Mouse (Mus musculus) heart, embryonic 12.5 days (tissue): ENCODE measurements around the gene AC124502.3. TPM values are rescaled to one million over a fixed set of nuclear protein-coding genes. Genes with fewer than 3 reads are reported as not detected.

Source experiments
- ATAC-seq: fragments of 200-750 bp; cut with Nextera tagmentation; 2 replicates; pipeline ENCODE4 v1.8.0; 2017; ENCODE audit warnings: moderate TSS enrichment, moderate library complexity; ENCODE audit not compliant: insufficient number of reproducible peaks, low FRiP score
- H3K27ac ChIP-seq: fragments of 300-500 bp; sonication (generic); 2 replicates; pipeline ENCODE4 v1.5.1; 2016; ENCODE audit warnings: mild to moderate bottlenecking, moderate library complexity; ENCODE audit not compliant: poor library complexity, severe bottlenecking
- H3K27me3 ChIP-seq: fragments of 300-500 bp; sonication (generic); replicated peaks from 2 replicates; pipeline ENCODE4 v1.6.1; 2016; ENCODE audit warnings: mild to moderate bottlenecking, moderate library complexity
- H3K36me3 ChIP-seq: fragments of 300-500 bp; sonication (generic); 2 replicates; pipeline ENCODE4 v1.6.1; 2016; ENCODE audit warnings: mild to moderate bottlenecking, moderate library complexity
- H3K4me1 ChIP-seq: fragments of 300-500 bp; sonication (generic); replicated peaks from 2 replicates; pipeline ENCODE4 v1.6.1; 2016; ENCODE audit warnings: mild to moderate bottlenecking
- H3K4me2 ChIP-seq: fragments of 300-500 bp; sonication (generic); 2 replicates; pipeline ENCODE4 v1.6.1; 2016; ENCODE audit warnings: mild to moderate bottlenecking, moderate library complexity
- H3K4me3 ChIP-seq: fragments of 300-500 bp; sonication (generic); 2 replicates; pipeline ENCODE4 v1.5.1; 2016; ENCODE audit warnings: mild to moderate bottlenecking
- H3K9ac ChIP-seq: fragments of 300-500 bp; sonication (generic); 2 replicates; pipeline ENCODE4 v1.6.1; 2016; ENCODE audit warnings: mild to moderate bottlenecking, moderate library complexity
- H3K9me3 ChIP-seq: fragments of 300-500 bp; sonication (generic); replicated peaks from 2 replicates; pipeline ENCODE4 v1.6.1; 2016; ENCODE audit warnings: mild to moderate bottlenecking, moderate library complexity
- WGBS: fragments of 180-500 bp; shearing (Covaris S2); methylation state at CpG from one replicate; pipeline ENCODE4 v1.1.7; 2016; 5-methylcytosine and 5-hydroxymethylcytosine counted together
- polyA plus RNA-seq: library from polyadenylated mRNA; unstranded; fragments of >200 nt; fragmentation: Nextera tagmentation; extraction: Ambion mirVana; gene quantifications from 2 replicates; pipeline ENCODE4 v1.2.1, GENCODE M21; 2016

Gene AC124502.3
- polyA plus RNA-seq, 1 experiment from 2014 or later, result 1.6 TPM

DNA sequence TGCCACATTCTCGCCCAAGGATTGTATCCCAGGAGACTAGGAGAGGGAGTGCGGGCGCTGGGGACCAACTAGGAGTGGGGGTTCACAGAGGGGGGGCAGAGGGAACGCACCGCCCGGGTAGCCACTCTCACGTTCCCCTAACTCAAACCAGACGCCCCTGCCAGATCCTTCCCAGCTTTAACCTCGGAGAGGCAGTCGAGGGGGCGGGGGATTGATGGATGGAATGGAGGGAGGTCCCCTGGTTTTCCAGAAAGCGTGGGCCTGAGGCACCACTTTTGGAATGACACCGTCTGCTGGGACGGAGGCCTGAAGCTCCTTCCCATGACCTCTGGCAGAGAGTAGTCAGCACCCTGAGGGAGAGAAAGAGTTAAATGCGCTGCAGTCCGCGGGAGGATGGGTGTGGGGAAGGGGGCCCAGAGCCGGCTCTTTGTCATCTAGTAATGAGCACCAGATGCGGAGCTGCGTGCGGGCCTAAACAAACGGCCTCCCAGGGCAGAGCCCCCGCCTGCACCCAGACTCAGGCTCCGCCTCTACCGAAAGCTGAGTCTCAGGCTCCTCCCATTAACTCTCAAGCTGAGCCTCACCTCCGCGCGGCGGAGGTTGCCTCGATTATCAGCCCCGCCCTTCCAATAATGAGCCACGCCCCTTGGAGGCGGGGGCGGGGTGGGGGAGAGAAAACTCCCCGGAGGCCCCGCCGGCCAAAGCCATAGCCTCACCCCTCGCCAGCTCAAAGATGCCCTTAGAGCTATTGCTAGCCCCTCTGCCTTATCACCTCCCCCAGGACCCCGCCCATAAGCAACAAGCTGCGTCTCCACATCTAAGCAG lies 33.1 kb downstream of the AC124502.3 start:
- Histone ChIP-seq H3K4me2 (peak overlapping the region; percentile 96), H3K9ac (peak overlapping the region; percentile 27), H3K4me3 (peak overlapping the region; percentile 48), H3K4me1 (peaks cover 57% of the 10 kb centered on the region), H3K27ac (peak overlapping the region; percentile 59), H3K27me3 (peaks cover 33% of the 10 kb centered on the region), H3K36me3 (no peaks in the 10 kb centered on the region), H3K9me3 (no peaks in the 10 kb centered on the region)
- peak; percentile 79 for ATAC-seq
- WGBS, result under 1% methylated on average over 40 of the region's 40 CpGs

DNA sequence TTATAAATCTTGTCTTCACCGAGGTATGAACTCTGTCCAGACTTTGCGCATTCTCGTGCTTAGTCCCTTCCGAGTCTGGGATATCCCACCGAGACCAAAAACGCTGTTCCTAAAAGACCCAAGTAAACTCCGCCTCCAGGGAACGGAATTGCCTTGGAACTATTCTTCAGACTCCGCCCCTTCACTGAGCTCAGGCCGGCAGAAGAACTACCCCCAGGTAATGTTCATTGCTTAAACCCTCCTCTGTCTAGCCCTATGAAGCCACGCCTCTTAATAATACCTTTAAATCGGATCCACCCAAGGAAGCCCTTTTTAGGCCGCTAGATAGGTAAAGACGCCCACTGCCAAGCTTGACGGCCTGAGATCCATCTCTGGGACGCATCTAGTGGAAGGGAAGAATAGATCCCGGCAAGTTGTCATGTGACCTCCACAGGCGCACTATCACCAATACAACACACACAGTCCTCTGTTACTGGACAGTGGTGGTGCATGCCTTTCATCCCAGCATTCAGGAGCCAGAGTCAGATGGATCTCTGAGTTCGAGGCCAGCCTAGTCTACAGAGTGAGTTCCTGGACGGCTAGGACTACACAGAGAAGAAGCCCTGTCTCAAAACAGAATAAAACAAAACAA lies 33.8 kb downstream of the AC124502.3 start:
- Histone ChIP-seq H3K4me2 (peak overlapping the region; percentile 96), H3K9ac (peak overlapping the region; percentile 27; the same call in 1 of the 2 replicates), H3K9me3 (no peaks in the 10 kb centered on the region), H3K27me3 (peaks cover 33% of the 10 kb centered on the region), H3K36me3 (no peaks in the 10 kb centered on the region), H3K4me1 (peaks cover 49% of the 10 kb centered on the region), H3K4me3 (peak overlapping the region; percentile 48), H3K27ac (peak overlapping the region; percentile 46)
- WGBS, result 2% methylated on average over 20 of the region's 20 CpGs
- ATAC-seq, result peak; percentile 10; the same call in 1 of the 2 replicates

DNA sequence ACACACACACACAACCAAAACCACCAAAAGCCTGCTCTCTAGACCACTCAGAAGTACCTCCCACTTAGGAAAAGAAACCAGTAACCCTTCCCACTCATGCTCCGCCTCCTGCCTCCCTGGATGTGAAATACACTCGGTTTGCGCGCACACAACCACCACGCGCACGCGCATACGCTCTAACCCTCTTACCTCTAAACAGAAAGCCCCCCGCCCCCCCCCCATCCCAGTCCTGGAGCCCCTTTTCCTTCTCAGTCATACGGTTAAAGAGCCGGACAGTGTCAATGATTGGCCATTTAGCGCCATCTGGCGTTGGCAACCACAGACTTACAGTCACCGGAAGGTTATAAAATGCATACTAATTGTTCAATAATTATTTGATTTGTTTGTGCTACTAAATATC lies 34.3 kb downstream of the AC124502.3 start:
- H3K9ac ChIP-seq, result no peak overlapping the region
- H3K36me3 ChIP-seq, result no peaks in the 10 kb centered on the region
- H3K9me3 ChIP-seq, result no peaks in the 10 kb centered on the region
- H3K4me1 ChIP-seq, result peaks cover 45% of the 10 kb centered on the region
- H3K4me3 ChIP-seq, result peak overlapping the region; percentile 48
- ATAC-seq, result no peak
- 0 out of 2 replicates have a peak overlapping the region, but pooled peaks have one; percentile 18 for H3K27ac ChIP-seq
- peak overlapping the region; percentile 96 for H3K4me2 ChIP-seq
- peaks cover 33% of the 10 kb centered on the region for H3K27me3 ChIP-seq
- 2% methylated on average over 15 of the region's 15 CpGs for WGBS

DNA sequence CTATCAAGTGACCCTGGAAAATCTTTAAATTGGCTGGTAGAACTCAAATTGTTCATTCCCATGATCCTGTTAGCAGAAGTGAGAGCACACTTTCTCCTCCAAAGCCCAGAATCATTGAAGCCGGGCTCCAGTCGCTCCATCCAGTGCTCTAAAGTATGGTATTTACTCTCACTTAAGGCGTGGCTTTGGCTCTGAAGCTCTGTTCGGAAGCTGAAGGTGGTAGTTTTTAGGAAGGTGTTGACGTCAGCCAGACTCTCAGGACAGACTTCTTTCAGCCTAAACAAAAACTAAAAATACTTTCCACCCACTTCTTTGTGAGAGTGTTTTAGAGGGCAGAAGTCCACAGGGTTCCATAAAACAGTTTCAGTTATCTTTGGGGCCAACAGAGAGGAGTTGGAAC lies 34.8 kb downstream of the AC124502.3 start:
- WGBS, result 33% methylated on average over 5 of the region's 5 CpGs
- ATAC-seq, result no peak
- Histone ChIP-seq H3K9me3 (no peaks in the 10 kb centered on the region), H3K4me3 (no peak overlapping the region), H3K9ac (no peak overlapping the region), H3K4me2 (no peak overlapping the region), H3K4me1 (peaks cover 40% of the 10 kb centered on the region), H3K27ac (no peak overlapping the region), H3K36me3 (no peaks in the 10 kb centered on the region), H3K27me3 (peaks cover 32% of the 10 kb centered on the region)

DNA sequence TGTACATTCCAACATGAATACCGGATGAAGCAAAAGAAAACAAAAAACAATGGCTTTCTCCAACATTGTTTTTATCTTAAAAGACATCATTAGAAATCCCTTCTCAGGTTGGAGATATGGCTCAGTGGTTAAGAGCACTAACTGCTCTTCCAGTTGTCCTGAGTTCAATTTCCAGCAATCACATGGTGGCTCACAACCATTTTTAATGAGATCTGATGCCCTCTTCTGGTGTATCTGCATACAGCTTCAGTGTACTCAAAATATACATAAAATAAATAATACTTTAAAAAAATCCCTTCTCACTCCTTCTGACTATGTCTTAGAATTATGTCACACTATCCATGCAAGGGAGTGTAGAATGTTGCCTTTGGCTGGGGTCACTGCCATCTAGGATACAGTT lies 40.6 kb downstream of the AC124502.3 start:
- no peak overlapping the region for H3K4me3 ChIP-seq
- no peak overlapping the region for H3K9ac ChIP-seq
- H3K4me2 ChIP-seq, result no peak overlapping the region
- no peak overlapping the region for H3K27ac ChIP-seq
- peaks cover 53% of the 10 kb centered on the region for H3K27me3 ChIP-seq
- no peaks in the 10 kb centered on the region for H3K4me1 ChIP-seq
- H3K9me3 ChIP-seq, result no peaks in the 10 kb centered on the region
- H3K36me3 ChIP-seq, result no peaks in the 10 kb centered on the region
- WGBS, result 84% methylated on average over 1 of the region's 1 CpGs
- no peak for ATAC-seq

DNA sequence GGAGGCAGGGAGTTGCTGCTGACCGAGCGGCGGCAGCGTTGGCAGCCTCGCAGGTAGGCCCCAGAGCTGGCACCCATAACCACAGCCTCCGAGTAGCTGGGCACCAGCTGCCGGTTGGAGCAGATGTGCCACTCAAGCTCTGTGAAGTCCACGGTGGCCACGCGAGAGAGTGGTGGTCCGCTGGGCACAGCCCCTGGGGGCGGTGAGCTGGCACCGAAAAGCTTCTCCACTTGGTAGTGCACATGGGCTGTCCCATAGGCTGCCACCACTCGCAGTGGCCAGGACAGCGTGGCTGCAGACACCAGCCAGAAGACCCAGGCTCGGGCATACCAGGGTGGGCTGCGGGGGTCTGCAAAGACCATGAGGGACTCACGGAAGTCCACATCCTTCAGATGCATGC lies 43.3 kb downstream of the AC124502.3 start:
- no peak for ATAC-seq
- H3K4me3 ChIP-seq, result no peak overlapping the region
- 52% methylated on average over 18 of the region's 18 CpGs for WGBS

DNA sequence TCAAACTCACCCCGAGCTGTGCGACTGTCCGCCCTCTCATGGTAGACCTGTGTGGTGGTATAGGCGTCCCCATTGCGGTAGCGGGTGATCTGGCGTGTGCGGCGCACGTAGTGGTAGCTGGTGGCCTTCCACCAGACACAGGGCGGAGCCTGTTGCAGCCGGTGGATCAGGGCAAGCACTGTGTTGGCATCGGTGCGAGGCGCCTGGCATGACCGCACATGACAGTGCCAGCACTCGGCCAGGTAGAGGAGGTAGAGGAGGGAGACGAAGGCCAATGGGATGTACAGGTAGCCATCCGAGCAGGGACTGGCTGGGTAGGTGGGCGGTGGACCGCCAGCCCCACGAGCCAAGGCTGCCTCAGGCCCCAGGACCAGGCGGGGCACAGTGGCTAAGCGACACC lies 43.9 kb downstream of the AC124502.3 start:
- Histone ChIP-seq H3K4me2 (no peak overlapping the region), H3K27me3 (peaks cover 68% of the 10 kb centered on the region), H3K36me3 (no peaks in the 10 kb centered on the region), H3K4me3 (no peak overlapping the region), H3K4me1 (peaks cover 16% of the 10 kb centered on the region), H3K9ac (no peak overlapping the region), H3K27ac (no peak overlapping the region), H3K9me3 (no peaks in the 10 kb centered on the region)
- 58% methylated on average over 24 of the region's 24 CpGs for WGBS
- no peak for ATAC-seq

More for the DNA sequence above, 43.3 kb downstream of the AC124502.3 start:
- Histone ChIP-seq H3K36me3 (no peaks in the 10 kb centered on the region), H3K4me2 (no peak overlapping the region), H3K27ac (no peak overlapping the region), H3K27me3 (peaks cover 68% of the 10 kb centered on the region), H3K9ac (no peak overlapping the region), H3K4me1 (peaks cover 10% of the 10 kb centered on the region), H3K9me3 (no peaks in the 10 kb centered on the region)

DNA sequence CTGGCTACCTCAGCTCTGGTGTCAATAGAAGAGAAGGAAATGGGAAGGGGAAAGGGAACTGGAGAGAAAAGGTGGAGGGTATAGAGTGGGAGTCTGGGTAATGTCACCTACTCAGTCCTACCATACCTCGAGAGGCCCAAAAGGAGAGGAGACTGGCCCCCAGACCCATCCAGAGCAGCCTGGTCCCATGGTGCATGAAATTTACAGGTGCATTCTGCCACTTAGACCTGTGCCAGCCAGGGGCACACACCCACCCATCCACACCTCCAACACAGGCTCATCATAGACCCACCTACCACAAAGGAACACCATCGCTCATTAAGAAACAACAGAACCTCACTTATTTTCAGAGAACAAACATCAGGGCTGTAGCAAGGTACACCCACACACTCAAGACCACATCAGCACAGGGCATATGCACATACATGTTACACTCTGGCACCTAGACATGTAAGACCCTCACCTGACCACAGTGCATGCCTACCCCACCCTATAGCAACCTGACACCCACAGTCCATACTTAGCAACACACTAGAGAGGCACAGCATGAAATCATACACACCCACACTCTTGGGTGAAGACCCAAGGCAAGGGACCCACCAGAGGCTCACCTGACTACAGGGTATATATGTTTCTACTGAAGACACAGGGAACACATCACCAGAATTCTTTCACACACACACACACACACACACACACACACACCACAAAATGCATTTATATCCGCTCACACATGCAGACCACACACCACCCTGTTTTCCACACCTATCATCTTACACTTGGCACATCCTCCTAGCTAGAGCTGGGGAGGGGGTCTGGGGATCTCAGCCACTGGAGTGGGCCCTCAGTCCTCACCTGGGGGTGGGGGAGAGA lies 45.5 kb downstream of the AC124502.3 start:
- Histone ChIP-seq H3K27me3 (peaks cover 68% of the 10 kb centered on the region), H3K4me2 (peak overlapping the region; percentile 89), H3K4me1 (peaks cover 21% of the 10 kb centered on the region), H3K27ac (no peak overlapping the region), H3K4me3 (peak overlapping the region; percentile 54), H3K36me3 (no peaks in the 10 kb centered on the region), H3K9ac (no peak overlapping the region), H3K9me3 (no peaks in the 10 kb centered on the region)
- no peak for ATAC-seq
- WGBS, result 73% methylated on average over 3 of the region's 3 CpGs

DNA sequence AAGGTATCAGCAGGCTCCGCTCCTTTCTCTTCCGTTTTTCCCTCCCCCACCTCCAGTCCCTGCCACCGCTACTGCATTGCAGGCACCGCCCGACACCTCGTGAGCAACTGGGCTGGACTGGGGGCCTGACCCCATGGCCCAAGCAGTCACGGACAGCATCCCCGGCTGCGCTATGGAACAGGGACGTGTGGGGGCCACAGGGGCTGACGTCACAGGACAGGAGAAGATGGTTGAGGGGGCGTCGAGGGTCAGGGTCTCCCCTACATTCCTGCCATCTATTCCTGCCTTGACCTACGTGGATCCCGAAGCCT lies 46.1 kb downstream of the AC124502.3 start:
- H3K4me3 ChIP-seq, result peak overlapping the region; percentile 54
- 2% methylated on average over 15 of the region's 15 CpGs for WGBS
- no peak overlapping the region for H3K27ac ChIP-seq
- no peaks in the 10 kb centered on the region for H3K9me3 ChIP-seq
- peaks cover 4% of the 10 kb centered on the region; the same call in 1 of the 2 replicates for H3K36me3 ChIP-seq
- peaks cover 67% of the 10 kb centered on the region for H3K27me3 ChIP-seq
- peak overlapping the region; percentile 89 for H3K4me2 ChIP-seq
- H3K9ac ChIP-seq, result peak overlapping the region; percentile 52; the same call in 1 of the 2 replicates
- ATAC-seq, result no peak
- peaks cover 25% of the 10 kb centered on the region for H3K4me1 ChIP-seq

DNA sequence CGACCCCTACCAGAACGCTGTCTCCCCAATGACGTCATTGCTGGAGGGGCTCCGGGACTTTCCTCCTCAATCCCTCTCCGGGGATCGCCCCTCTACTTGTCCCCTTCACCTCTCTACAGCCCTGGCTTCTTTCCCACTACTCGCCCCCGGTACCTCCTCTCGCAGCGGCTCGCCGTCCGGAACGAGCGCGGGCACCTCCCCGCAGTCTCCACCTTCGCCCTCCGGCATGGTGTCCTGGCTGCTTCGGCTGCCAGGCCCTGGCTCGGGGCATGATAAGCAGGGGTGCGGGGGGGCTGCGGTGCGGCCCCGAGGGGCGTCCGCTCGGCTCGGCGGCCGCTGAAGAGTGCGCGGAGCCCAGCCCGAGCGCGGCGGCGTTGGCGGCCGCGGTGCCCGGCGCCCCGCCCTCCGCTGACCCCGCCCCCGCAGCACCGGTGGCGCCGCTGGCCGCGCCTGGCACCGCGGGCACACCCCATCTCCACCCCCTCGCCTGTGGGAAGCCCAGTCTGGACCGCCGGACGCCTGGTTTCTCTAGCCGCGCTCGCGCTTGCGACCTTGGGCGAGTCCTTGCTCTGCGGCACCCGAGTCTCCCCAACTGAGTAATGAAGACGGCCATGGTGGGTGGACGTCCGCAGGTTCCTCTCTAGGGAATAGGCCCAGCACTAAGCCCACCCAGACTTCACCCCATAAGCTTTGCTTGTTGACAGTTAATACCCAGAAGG lies 46.6 kb downstream of the AC124502.3 start, which contains the start of gene Tmem151a:
Gene Tmem151a (minus strand): TSS at position 387 of the 719 bp plus-strand sequence.
- Histone ChIP-seq H3K4me3 (peak within 1 kb of the TSS; percentile 54), H3K36me3 (peaks cover 7% of the 10 kb centered on the region; the same call in 1 of the 2 replicates), H3K27me3 (peaks cover 62% of the 10 kb centered on the region), H3K9ac (peak within 1 kb of the TSS; percentile 52), H3K27ac (no peak within 1 kb of the TSS), H3K4me2 (peak within 1 kb of the TSS; percentile 89), H3K4me1 (peaks cover 25% of the 10 kb centered on the region), H3K9me3 (no peaks in the 10 kb centered on the region)
- ATAC-seq, result no peak
- 1% methylated on average over 60 of the region's 69 CpGs for WGBS
